Mouse (Mus musculus): ENCODE data around the gene Duoxa2.

Gene Duoxa2

DNA sequence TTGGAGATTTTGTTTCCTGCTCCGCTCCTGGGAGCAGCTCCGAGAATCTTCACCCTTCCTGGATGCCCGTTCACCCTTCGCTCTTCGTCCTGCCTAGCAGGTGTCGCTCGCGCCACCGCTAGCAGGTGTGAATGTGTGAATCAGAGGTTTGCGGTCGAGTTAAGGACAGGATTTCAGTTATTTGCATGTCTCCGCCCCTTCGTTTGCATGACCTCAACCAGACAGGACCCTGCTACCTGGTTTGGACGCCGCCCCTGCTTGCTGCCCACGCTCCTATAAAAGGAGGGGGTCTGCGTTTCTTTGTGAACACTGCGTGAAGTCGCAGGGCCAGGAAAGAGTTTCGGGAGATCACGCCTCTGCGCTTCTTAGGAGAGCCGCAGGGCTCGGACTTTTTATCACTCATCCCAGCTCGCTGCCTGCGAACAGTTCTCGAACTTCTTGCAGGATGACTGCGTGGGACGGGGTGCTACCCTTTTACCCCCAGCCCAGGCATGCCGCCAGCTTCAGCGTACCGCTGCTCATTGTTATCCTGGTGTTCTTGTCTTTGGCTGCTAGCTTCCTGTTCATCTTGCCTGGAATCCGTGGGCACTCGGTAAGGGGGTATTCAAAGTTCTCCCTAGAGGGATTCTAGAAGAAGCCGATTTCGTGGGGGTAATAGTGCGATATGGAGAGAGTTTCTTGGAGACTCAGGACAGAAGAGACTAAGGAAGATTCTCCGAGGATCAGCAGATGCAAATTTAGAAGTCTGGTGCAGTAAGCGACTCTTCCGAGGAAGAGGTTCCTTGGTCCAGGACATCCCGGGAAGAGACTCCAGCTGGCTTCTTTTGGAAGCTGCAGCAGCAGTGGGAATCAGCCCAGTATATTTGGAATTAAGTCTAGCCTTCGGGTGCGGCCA is at the start of gene Duoxa2:
TSS of gene Duoxa2 (plus strand) at position 305 of the 895 bp plus-strand sequence.
- DNase-seq (ENCODE audit: low spot score): no peak

DNA sequence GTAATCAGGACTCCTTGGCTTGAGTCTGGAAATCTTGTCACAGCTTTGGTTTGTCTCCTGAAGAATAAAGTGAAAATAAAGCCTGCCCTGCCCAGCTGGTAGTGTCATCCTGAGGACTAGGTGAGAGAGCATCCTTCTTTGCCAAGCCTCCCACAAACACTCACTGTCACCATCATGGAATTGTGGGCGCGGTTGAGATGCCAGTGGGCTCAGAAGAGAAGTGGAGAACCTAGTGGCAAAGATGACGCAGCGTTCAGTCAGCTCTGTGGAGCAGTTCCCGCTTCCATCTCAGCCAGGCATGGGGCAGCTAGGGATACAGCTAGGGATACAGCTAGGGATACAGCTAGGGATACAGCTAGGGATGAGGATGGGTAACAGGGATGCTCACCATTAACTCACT is 42.7 kb upstream of the Duoxa2 start:
- no peak for DNase-seq (ENCODE audit: low spot score)

DNA sequence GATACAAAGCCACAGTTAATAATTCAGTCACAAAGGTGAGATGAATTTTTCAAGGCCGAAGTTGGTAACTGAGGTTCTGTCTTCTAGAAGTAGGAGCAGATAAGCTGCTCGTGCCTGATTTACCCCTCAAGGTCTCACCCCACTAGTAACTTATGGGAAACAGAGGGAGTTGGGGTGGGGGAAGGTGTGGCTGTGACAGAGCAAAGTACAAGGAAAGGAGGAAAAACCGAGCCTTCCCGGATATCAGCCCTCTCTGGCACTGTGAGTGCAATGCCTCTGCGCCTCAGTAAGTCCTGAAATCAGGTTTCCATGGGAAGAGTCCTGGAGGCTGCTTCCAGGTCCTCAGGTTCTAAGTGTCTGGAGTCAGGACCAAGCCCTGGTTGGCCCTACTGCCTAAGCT is 38.0 kb upstream of the Duoxa2 start:
- DNase-seq (ENCODE audit: low spot score): no peak

DNA sequence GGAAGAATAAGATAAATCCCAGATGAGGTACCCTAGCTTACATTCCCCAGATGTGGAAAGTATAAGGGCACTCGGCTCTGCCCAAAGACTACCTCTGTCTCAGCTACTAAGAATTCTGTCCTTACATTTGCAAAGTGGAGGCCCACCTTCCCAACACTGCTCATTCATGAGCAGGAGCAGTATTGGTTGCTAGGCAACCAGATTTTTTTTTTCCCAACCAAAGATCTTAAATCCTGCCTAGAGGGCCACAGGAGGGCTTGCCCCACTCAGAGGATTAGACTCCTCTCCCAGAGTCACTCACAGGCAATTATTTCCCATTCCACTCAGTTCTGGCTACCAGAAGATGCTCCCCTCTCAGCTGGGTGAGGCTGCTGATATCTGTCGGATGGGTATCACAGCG is 34.0 kb upstream of the Duoxa2 start:
- DNase-seq (ENCODE audit: low spot score): no peak

DNA sequence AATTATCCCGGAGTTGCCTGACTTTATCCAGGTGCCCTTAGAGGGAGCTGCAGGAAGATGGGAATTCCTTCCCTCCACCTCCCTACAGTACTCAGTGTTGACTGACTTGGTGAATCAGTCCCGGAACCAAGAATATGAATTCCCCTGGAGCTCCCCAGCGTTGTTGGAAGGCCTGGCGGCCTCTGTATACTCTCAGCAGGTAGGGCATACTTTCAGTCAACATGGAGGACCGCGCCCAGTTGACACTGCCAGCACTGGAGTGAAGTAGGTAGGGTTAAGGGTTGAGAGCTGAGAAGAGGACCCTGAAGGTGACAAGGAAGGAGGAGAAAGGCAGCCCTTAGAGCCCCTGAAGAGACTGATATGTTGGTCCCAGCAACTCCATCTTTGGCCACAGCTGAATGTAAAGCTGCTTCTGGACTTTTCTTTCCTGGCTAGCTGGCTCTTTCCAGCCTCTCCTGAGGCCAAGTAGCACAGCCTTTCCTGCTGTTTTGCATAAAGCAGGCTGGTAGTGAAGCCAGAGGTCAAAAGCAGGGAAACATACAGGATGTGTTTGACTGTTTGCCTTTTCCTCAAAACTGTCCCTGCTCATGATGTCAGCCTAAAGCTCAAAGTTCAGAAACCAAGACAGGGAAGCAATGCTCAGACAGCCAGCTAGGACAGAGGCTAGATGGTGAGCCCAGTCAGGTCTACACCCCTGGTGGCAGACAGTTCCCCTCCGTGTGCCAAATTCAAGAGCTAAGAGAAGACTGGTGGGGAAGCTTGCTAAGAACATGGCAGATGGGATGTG is 32.1 kb upstream of the Duoxa2 start:
- no peak for DNase-seq (ENCODE audit: low spot score)

DNA sequence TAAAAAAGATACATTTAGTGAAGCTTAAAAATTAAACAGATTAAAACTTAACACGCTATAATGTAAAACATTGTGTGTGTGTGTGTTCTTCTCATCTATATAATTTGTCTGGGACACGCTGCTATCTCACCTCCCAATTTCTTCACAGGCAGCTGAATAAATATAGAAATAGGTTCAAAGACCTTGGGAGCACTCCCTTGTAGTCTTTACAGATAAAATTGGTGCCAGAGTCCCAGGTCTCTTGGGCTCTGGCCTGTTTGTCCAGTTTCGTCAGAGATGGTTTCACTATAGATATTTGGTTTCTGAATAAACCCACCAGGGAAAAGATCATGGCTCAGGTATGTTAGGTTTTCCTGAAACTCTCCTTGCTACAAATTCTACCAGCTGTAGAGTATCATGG is 19.9 kb upstream of the Duoxa2 start:
- DNase-seq (ENCODE audit: low spot score): no peak

DNA sequence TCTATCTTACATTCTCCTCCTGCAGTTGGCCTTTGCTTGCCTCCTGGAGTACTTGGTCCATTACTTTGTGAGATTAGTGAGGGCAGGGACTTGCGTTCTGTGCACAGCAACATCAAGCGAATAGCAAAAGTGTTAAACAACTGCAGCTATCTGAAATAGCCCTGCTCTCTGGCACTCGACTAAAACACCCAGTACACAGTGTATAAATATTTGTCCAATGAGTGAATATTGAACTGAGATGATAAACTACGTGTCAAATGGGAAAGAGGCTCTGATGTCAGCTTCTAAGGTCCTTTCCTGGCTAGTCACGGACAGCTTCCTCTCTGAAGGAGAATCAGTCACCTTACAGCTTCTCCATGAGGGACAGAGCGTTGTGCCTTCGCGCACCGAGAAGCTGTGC is 14.6 kb upstream of the Duoxa2 start:
- DNase-seq (ENCODE audit: low spot score): no peak

DNA sequence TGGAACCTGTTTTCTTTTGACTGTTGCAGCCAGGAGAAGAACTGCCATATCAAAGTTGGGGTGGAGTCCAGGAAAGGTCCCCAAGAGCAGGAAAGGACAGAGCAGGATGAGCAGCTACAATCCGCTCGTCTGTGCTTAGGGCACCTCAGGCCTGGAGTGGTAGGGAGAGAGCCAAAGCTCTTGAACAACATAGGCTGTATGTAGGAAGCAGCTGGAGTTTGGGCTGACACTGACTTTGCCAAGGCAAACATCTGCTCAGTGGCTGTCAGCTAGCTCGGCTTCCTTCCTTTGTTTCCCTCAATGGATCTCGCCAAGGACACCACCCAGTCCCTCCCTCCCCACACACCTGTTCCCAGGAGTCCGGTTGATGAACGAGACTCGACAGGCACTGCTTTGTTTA is 12.6 kb upstream of the Duoxa2 start:
- DNase-seq (ENCODE audit: low spot score): no peak

DNA sequence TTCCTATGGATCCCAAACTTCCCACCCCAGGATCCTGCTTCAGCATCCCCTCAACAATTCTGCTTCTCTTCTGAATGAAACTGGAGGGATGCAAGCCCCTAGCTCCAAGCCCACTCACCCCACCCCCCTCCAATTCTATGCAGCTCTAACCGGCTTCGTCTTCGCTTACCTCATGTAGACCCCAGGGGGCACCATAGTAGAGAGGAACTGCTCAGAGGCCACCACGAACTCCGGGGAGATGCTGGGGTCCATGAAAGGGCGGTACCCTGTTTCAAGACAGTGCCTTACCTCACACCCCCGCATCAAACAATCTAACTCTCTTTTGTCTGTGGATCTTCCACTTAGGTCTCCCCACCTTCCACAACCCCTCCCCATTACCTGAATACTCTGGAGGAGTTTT is 3.8 kb upstream of the Duoxa2 start:
- DNase-seq (ENCODE audit: low spot score): no peak

DNA sequence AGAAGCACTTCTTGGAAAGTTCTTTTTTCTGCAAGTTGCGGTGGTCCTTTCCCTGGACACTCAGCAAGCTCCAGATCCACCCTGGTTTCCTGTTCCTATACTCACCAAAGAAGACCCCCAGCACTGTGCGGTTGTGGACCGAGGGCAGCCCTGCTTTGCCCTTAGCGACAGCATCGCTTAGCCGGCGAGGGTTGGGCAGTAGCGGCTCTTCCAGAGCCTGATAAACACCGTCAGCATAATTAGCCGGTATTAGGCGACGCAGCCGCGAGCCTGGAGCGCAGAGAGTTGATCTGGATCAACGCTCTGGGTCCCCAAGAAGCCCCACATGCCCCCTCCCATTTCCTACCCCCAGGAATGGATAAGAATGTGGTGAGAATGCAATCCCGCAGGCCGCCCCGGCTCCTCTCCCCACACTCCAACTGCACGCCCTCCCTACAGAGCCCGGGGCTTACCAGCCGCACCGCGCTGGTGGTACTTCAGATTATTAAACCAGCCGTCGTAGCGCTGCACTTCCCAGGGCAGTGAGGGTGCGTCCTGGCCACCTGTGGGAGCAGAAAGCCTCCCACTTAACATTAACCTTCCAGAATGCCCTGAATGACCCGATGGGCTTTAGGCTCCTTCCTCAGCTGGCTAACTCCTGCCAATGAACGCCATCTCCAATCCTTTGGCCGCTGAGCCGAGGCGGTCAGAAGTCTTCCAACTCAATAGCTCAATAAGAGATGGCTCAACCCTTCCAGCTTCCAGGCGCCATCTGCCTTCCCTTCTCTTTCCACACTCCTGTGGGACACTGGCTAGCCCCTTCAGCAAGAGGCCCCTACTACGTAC is 1.2 kb upstream of the Duoxa2 start:
- no peak for DNase-seq (ENCODE audit: low spot score)

DNA sequence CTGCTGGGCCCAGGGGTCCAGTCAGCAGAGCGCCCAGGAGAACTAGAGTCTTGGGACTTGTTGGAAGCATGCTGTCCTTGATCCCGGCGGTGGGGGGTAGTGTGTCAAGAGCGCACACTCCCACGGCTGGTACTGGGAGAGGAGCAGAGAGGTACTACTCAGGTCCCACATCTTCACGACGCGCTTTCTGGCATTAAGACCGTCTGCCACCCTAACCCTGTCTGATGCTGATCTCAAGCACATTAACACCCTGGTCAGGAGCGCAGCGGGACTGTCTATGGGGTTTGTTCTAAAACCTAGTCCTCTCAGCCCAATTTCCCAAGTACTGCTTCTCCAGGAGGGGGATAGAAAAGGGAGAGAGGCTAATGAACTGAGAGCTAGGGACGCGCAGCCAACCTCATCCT is 602 bp upstream of the Duoxa2 start, which contains the start of gene Duox2:
TSS of gene Duox2 (minus strand) at position 354 of the 404 bp plus-strand sequence.
- no peak for DNase-seq (ENCODE audit: low spot score)

DNA sequence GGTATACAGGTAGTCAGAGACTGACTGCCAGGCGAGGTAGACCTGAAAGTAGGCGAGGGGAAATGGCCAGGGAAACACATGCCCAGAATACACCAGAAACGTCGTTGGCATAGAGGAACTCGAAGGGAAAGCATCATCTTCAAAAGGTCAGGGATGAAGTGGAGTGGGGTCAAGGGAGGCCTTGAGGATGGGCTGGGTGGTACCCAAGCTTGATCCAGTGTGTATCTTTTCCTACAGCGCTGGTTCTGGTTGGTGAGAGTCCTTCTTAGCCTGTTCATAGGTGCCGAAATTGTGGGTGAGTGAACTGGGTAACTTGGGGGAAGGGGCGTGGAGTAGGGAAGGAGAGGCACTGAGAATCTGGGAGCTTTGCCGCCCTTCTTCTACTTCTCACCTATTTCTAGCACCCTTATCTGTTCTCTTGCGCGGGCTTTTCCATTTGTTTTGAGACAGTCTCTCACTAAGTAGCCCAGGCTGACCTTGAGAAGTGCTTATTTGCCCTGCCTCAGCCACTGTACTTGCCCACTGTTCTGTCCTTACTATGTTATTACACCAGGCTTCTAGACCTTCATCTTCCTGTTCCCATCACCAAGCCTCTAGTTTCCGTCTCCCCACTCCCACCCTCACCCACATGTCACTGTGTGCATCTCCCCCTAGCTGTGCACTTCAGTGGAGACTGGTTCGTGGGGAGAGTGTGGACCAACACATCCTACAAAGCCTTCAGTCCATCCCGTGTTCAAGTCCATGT is 1.4 kb downstream of the Duoxa2 start:
- no peak for DNase-seq (ENCODE audit: low spot score)

DNA sequence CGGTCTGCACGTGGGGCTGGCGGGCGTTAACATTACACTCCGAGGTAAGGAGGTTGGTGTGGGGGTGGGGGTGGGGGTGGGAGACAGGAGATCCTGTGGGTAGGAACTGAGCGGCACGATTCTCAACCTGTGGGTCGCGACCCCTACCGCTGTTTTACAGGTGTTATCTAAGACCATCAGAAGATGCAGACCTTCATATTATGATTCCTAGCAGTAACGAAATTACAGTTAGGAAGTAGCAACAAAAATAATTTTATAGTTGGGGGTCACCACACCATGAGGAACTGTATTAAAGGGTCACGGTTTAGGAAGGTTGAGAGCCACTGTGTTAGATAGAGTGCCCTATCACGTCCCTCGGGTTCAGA is 1.9 kb downstream of the Duoxa2 start:
- DNase-seq (ENCODE audit: low spot score): no peak

DNA sequence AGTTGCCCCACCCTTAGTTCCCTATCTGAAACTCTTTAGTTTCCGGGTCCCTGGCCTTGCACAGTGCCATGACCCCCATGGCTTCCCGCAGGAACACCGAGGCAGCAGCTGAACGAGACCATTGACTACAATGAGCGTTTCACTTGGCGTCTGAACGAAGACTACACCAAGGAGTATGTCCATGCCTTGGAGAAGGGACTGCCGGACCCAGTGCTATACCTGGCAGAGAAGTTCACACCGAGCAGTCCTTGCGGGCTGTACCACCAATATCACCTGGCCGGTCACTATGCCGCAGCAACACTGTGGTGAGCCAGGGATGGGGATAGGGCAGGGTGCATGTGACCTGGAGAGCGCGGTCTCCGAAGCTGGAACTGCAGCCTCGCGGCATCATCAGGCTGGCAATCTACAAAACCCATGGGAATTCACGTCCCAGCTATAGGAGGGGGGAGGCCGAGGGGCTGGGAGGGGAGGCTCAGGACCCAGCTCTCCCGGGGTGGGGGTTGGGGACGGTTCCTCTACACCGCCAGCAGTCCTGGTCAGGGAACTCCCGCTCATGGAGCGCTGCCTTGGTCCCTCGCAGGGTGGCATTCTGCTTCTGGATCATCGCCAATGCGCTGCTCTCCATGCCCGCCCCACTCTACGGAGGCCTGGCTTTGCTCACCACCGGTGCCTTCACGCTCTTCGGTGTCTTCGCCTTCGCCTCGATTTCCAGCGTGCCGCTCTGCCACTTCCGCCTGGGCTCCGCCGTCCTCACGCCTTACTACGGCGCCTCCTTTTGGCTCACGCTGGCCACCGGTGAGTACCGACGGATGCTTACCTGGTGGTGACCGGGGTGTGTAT is 2.6 kb downstream of the Duoxa2 start:
- no peak for DNase-seq (ENCODE audit: low spot score)

DNA sequence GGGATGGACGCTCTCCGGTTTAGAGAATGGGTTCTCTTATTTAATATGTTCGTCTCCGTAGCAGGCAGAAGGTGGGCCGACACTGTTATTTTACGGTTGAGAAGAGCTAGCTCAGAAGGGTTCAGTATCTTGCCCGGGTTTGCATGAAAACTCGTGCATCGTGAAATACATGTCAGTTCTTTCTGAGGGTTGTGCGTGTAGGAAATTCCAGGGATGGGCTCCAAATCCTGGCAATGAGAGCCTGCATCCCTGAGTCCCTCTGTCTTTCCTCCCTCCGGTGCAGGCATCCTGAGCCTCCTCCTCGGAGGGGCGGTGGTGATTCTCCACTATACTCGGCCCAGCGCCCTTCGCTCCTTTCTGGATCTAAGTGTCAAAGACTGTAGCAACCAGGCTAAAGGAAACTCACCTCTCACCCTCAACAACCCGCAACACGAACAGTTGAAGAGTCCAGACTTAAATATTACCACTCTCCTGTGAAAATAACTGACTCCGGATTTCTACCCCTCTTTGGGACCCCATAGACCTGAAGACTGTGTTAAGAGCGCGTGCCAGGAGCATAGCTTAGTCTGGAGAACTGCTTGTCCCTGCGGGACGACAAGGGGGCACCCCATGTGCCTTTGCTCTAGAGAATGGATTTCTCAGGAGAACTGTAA is 3.3 kb downstream of the Duoxa2 start:
- no peak for DNase-seq (ENCODE audit: low spot score)

DNA sequence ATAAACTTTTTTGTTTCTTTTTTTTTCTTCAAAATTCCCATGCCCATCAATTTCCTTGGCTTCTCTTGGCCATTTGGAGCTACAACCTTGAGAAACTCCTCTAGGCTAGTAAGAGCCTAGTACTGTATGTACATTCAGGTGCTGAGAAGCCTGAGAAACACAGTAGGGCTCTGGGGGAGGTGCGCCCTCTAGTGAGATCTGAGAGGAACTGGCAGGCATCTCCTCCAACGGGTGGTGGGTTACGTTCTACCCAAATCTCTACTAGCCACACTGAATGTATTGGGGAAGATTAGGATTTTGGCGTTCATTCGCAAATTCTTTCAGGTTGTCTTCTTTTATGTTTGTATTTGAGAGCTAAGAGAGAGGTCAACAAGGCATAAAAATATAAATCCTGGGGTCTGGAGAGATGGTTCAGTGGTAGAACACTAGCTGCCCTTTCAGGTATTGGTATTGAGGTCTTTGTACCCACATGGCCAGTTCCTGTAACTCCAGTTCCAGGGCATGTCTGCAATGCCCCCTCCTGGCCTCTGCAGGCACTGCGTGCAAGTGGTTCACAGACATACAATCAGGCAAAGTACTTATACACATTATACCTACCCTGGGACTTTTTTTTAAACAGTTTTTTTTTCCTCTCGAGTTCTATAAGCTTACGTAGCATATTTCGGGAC is 4.0 kb downstream of the Duoxa2 start:
- DNase-seq (ENCODE audit: low spot score): no peak

DNA sequence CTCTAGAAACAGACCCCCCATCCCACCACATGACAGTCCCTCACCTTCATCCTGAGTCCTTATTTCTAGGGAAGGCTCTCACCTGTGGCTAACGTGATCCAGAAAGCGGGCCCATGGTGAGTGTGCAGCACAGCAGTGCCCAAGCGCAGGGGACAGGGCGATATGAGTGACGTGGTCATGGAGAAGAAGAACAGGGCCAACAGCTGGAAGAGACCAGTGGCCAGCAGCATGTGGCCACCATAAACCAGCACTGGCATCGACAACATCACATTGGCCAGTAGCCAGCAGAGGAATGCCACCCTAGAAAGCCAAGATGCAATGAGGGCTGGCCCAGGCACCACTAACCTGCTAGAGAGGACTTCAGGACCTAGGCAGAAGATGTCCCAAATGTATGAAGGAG is 5.8 kb downstream of the Duoxa2 start:
- no peak for DNase-seq (ENCODE audit: low spot score)

DNA sequence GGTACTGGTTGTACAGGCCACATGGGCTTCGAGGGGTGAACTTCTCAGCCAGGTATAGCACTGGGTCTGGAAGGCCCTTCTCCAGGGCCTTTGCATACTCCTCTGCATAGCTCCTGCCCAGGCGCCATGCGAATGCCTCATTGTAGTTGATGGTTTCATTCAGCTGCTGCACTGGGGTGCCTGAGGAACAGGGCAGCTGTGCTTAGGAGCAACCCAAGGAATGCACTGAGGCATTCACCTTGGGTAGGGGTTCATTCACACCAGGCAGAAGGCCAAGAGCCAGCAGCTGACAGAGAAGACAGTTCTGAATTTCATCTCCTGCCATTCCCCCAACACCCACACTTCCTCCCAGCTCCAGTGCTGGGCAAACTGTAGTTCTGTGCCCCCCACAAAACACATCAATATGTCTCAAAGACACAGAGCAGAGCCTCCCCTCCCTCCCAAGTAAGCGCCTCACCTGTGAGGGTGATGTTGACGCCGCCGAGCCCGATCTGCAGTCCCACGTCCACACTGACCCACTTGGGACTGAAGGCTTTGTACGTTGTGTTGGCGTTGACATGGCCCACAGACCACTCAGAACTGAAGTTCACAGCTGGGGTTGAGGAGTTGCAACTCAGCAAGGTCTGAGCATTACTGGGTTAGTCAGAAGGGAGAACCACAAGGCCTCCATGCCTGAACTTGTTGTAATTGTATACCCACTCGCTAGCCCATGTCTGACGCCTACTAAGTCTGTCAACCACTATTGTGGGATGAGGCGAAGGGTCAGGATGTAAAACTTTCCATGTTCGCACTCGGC is 6.6 kb downstream of the Duoxa2 start:
- no peak for DNase-seq (ENCODE audit: low spot score)

DNA sequence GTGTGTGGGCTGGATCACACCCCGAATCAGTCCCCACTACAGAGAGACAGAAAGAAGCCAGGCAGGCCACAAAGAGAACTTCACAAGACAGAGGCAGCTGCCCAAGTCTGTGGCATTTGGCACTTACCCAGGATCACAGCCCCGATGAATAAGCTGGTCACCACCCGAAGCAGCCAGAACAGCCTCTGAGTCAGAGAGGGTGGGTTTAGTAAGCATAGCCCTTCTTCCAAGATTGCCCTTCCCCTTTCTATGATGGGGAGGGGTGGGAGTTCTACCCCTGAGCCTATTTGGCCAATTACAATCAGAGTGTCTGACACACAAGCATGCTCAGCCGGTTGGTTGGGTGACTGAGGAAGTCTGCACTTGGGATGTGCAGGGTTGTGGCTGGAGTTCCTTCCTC is 7.5 kb downstream of the Duoxa2 start:
- no peak for DNase-seq (ENCODE audit: low spot score)
